Mouse (Mus musculus) heart, embryonic 12.5 days (tissue): ENCODE measurements around the gene Gad1. TPM values are rescaled to one million over a fixed set of nuclear protein-coding genes. Genes with fewer than 3 reads are reported as not detected.

Experiments used
- ATAC-seq: fragments of 200-750 bp; cut with Nextera tagmentation; 2 replicates; pipeline ENCODE4 v1.8.0; 2017; ENCODE audit warnings: moderate TSS enrichment, moderate library complexity; ENCODE audit not compliant: insufficient number of reproducible peaks, low FRiP score
- H3K27ac ChIP-seq: fragments of 300-500 bp; sonication (generic); 2 replicates; pipeline ENCODE4 v1.5.1; 2016; ENCODE audit warnings: mild to moderate bottlenecking, moderate library complexity; ENCODE audit not compliant: poor library complexity, severe bottlenecking
- H3K27me3 ChIP-seq: fragments of 300-500 bp; sonication (generic); replicated peaks from 2 replicates; pipeline ENCODE4 v1.6.1; 2016; ENCODE audit warnings: mild to moderate bottlenecking, moderate library complexity
- H3K36me3 ChIP-seq: fragments of 300-500 bp; sonication (generic); 2 replicates; pipeline ENCODE4 v1.6.1; 2016; ENCODE audit warnings: mild to moderate bottlenecking, moderate library complexity
- H3K4me1 ChIP-seq: fragments of 300-500 bp; sonication (generic); replicated peaks from 2 replicates; pipeline ENCODE4 v1.6.1; 2016; ENCODE audit warnings: mild to moderate bottlenecking
- H3K4me2 ChIP-seq: fragments of 300-500 bp; sonication (generic); 2 replicates; pipeline ENCODE4 v1.6.1; 2016; ENCODE audit warnings: mild to moderate bottlenecking, moderate library complexity
- H3K4me3 ChIP-seq: fragments of 300-500 bp; sonication (generic); 2 replicates; pipeline ENCODE4 v1.5.1; 2016; ENCODE audit warnings: mild to moderate bottlenecking
- H3K9ac ChIP-seq: fragments of 300-500 bp; sonication (generic); 2 replicates; pipeline ENCODE4 v1.6.1; 2016; ENCODE audit warnings: mild to moderate bottlenecking, moderate library complexity
- H3K9me3 ChIP-seq: fragments of 300-500 bp; sonication (generic); replicated peaks from 2 replicates; pipeline ENCODE4 v1.6.1; 2016; ENCODE audit warnings: mild to moderate bottlenecking, moderate library complexity
- WGBS: fragments of 180-500 bp; shearing (Covaris S2); methylation state at CpG from one replicate; pipeline ENCODE4 v1.1.7; 2016; 5-methylcytosine and 5-hydroxymethylcytosine counted together
- polyA plus RNA-seq: library from polyadenylated mRNA; unstranded; fragments of >200 nt; fragmentation: Nextera tagmentation; extraction: Ambion mirVana; gene quantifications from 2 replicates; pipeline ENCODE4 v1.2.1, GENCODE M21; 2016

Gene Gad1
- polyA plus RNA-seq, 1 experiment from 2014 or later = 0.33 TPM

DNA sequence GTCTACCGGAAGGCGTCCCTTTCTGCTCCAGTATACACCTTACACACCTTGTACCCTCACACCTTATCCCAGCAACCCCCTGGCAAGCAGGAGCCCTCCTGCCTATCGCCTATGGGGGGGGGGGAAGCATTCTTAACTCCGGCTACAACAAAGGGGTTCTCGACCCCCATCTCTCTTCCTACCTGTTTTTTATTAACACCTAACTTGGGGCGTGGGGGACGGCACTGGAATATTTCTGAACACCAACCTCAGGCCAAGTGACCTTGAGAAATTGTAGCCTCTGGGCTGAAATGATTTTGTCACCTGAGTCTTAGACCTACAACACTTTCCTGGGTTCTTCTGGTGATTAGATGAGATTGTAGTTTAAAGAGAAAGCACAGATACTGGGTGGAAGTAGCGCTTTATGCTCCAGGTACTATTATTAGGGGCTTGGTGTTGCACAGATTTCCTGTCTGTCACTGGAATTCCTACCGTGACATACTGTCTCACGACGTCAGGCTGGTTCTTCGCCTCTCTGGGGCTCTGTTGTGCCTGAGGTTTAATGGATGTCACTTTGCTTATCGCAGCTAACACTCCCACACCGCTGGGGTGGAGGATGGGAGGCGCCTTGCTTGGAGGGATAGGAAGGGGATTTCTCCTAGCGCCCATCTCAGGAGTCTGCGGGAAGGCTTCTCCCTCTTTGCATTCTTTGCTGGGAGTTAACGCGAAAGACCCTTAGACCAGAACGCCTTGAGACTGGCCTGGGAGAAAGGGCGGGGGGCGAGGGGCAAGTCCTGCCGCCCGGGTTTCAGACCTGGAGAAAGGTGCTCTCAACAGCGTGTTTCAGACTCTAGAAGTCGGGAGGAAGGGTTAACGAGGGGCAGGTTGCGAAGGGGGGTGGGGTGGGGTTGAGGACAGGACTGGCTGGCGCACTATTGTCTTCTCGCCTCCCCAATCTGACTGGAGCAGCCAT lies 13.1 kb downstream of the Gad1 start:
- 3% methylated on average over 30 of the region's 30 CpGs for WGBS
- Histone ChIP-seq H3K36me3 (no peaks in the 10 kb centered on the region), H3K27me3 (peaks cover 90% of the 10 kb centered on the region), H3K9ac (peak overlapping the region; percentile 13; the same call in 1 of the 2 replicates), H3K4me2 (peak overlapping the region; percentile 95), H3K4me1 (peaks cover 66% of the 10 kb centered on the region), H3K9me3 (no peaks in the 10 kb centered on the region), H3K4me3 (peak overlapping the region; percentile 53), H3K27ac (no peak overlapping the region)
- ATAC-seq = no peak

DNA sequence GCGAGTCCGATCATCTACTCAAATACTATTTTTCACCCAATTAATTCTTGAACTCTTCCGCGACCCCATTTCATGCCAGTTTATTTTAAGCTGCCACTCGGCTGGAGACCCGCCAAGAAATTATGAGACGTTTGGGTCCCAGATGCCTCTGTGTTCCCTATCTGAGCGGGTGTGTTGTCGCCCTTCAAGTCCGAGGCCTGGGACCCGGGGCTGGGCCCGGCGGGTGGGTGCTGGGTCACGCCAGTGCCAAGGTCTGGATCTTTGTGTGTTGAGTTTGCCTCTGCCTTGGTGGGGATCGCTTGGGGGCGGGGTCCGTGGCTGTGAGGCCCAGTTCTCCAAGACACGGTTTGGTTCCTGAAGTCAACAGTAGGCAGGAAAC lies 13.7 kb downstream of the Gad1 start:
- H3K4me1 ChIP-seq = peaks cover 66% of the 10 kb centered on the region
- ATAC-seq = no peak

DNA sequence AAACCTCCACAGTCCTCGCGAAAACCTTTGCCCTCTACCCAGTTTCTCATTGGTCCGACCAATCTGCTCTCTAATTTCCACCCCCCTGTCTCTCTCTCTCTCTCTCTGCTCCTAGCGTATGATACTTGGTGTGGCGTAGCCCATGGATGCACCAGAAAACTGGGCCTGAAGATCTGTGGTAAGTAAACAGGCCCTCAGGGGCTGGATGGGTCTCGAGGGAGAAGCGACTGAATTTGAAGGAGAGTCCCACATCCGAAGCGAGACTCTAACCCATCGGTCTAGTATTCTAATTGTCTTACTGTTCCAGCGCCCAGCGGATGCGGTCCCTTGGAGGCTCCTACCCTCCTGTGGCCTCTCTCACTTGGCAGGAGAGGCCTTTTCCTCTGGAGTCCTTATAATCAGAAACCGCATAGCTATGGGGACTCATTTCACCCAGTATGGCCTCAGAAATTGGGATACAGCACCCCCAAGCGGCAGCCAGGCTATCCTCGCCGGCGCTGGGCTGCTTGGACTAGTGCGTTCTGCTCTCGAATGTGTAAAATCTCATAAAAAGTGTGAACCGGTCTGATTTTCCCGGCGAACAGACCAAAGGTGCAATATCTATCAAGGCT lies 14.3 kb downstream of the Gad1 start:
- ATAC-seq = no peak
- H3K4me3 ChIP-seq = peak overlapping the region; percentile 53
- 7% methylated on average over 23 of the region's 23 CpGs for WGBS

More for the DNA sequence above, 13.7 kb downstream of the Gad1 start:
- no peaks in the 10 kb centered on the region for H3K9me3 ChIP-seq
- 4% methylated on average over 18 of the region's 18 CpGs for WGBS
- no peak overlapping the region for H3K9ac ChIP-seq
- H3K27me3 ChIP-seq = peaks cover 90% of the 10 kb centered on the region
- no peak overlapping the region for H3K27ac ChIP-seq
- H3K36me3 ChIP-seq = no peaks in the 10 kb centered on the region
- H3K4me2 ChIP-seq = peak overlapping the region; percentile 95
- H3K4me3 ChIP-seq = peak overlapping the region; percentile 53

DNA sequence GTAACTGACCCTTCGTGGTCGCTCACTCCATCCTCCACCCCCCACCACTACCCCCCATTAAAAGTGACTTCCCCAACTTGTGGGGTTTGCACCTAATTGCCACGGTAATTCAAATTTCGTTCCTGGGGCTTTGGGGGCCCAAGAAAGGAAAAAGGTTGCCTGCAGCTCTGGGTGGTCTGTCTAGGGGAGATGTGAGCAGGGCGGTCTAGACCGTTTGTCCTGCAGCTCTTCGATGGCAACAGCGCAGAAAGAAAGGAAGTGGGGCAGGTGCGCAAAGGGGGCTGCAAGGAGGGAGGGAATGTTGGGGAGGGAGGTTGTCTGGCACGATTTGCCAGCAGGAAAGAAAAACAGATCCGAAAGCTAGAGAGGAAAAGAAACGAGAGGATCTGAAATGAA lies 14.8 kb downstream of the Gad1 start:
- Histone ChIP-seq H3K36me3 (no peaks in the 10 kb centered on the region), H3K4me1 (peaks cover 57% of the 10 kb centered on the region), H3K4me2 (peak overlapping the region; percentile 95), H3K9me3 (no peaks in the 10 kb centered on the region), H3K4me3 (peak overlapping the region; percentile 53), H3K27ac (no peak overlapping the region), H3K9ac (peak overlapping the region; percentile 60; the same call in 1 of the 2 replicates), H3K27me3 (peaks cover 91% of the 10 kb centered on the region)
- no peak for ATAC-seq
- 1% methylated on average over 12 of the region's 12 CpGs for WGBS

More for the DNA sequence above, 14.3 kb downstream of the Gad1 start:
- Histone ChIP-seq H3K9ac (no peak overlapping the region; the same call in 1 of the 2 replicates), H3K9me3 (no peaks in the 10 kb centered on the region), H3K27ac (no peak overlapping the region), H3K36me3 (no peaks in the 10 kb centered on the region), H3K4me2 (peak overlapping the region; percentile 95), H3K4me1 (peaks cover 62% of the 10 kb centered on the region), H3K27me3 (peaks cover 91% of the 10 kb centered on the region)

DNA sequence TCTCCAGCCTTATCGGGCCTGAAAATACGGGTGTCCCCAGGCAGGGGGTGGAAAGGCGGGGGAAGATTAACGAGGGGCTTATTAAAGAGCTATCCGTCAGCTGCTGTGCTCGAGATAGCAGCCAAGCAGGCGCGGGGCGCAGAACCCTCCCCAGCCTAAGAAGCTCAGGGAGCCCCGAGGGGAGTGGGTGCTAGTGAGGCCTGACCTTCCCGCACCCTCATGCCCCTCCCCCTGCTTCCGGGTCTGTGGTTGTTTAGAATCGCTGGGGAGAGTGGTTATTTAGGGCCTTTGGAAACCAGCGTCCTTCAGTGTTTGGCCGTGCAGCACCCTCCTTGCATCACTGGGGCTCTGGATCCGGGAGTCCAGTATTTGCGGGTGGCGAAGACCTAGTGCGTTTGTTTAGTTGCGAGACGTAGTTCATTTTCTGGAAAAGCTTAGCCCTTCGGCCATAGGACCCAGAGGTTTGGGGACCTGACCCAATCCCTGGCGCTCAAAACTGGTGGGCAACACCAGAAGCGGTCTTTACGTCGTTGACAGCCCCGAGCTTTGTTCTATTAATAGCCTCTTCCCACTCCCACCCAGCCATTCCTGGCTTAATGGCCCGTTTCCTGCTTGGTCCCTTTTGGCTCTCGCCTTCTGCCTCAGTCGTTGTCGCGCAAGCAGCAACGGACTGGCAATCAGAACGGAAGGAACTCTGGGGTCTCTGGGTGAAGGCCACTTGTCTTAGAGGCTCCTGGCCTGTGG lies 15.5 kb downstream of the Gad1 start:
- Histone ChIP-seq H3K4me1 (peaks cover 51% of the 10 kb centered on the region), H3K9ac (peak overlapping the region; percentile 60), H3K4me3 (peak overlapping the region; percentile 53), H3K27me3 (peaks cover 90% of the 10 kb centered on the region), H3K4me2 (peak overlapping the region; percentile 95), H3K9me3 (no peaks in the 10 kb centered on the region), H3K27ac (no peak overlapping the region), H3K36me3 (no peaks in the 10 kb centered on the region)
- no peak for ATAC-seq
- under 1% methylated on average over 34 of the region's 34 CpGs for WGBS

DNA sequence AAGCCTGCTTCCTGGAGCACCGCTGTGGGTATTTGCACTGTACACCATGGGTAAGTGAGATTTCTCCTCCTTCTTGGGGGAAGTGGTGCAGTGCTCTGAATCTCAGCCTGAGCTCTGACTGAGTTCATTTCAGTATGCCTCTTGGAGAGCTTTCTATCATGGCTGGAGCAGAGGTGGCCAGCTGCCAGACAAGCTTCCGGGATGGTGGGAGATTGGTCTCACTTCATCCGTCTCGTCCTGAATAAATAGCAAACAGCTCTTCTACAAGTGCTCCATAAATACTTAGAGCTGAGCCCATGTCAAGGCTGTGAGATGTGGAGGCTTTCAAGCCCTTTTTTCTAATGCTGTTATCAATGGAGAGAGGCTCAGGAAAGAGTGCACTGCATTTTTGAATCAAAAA lies 18.8 kb downstream of the Gad1 start:
- WGBS = 54% methylated on average over 4 of the region's 4 CpGs
- no peak for ATAC-seq
- Histone ChIP-seq H3K9ac (no peak overlapping the region), H3K4me3 (no peak overlapping the region), H3K27ac (no peak overlapping the region), H3K27me3 (peaks cover 71% of the 10 kb centered on the region), H3K4me2 (no peak overlapping the region), H3K4me1 (peaks cover 24% of the 10 kb centered on the region), H3K36me3 (no peaks in the 10 kb centered on the region), H3K9me3 (no peaks in the 10 kb centered on the region)

DNA sequence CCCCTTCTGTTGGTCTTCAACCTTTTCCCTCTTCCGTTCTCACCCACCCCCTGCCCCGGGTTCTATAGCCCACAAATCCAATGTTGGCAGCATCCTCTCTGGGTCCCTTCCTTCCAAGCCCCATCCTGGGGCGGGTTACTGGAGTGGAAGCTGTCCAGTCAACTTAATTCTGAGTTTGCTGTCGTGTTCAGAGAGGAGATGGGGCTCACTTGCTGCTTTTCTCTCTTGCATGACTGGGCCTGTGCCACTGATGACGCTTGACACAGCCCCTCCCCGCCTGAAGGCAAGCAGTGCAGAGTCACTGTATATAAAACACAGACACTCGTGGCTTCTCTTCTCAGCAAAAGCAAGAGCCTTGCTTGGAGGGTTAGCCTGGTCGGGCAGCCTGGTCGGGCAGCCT lies 19.4 kb downstream of the Gad1 start:
- Histone ChIP-seq H3K27me3 (peaks cover 66% of the 10 kb centered on the region), H3K9me3 (no peaks in the 10 kb centered on the region), H3K4me3 (no peak overlapping the region), H3K4me2 (no peak overlapping the region), H3K9ac (no peak overlapping the region), H3K36me3 (no peaks in the 10 kb centered on the region), H3K27ac (no peak overlapping the region), H3K4me1 (peaks cover 19% of the 10 kb centered on the region)
- ATAC-seq = no peak
- WGBS = 51% methylated on average over 9 of the region's 9 CpGs

DNA sequence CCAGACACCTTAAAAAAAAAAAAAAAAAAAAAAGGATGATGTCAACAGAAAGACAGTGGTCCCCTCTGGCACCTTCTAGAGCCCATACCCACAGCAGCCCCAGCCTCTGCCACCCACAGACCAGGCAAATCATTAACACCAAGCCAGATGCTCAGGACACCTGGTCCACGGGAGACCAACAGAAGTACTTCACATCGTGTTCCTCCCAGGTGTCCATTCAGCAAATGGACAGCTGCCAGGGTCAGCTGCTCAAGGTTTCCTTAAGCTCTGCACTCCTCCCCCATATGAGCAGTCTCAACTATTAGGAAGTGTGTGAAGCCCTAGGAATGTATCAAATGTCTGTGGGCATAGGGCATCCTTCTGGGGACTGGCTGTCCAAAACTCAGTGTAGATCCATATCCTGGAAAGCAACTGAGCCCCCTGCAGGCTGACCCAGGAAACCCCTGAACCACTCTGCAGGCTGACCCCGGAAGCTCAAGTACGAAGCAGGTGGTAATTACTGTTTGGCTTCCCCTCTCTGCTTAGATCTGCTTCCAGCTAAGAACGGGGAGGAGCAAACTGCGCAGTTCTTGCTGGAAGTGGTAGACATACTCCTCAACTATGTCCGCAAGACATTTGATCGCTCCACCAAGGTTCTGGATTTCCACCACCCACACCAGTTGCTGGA lies 20.8 kb downstream of the Gad1 start:
- peaks cover 4% of the 10 kb centered on the region; the same call in 1 of the 2 replicates for H3K4me1 ChIP-seq
- WGBS = 68% methylated on average over 8 of the region's 8 CpGs
- H3K4me3 ChIP-seq = no peak overlapping the region
- ATAC-seq = no peak
- H3K9ac ChIP-seq = no peak overlapping the region
- H3K27ac ChIP-seq = no peak overlapping the region
- H3K9me3 ChIP-seq = no peaks in the 10 kb centered on the region
- H3K36me3 ChIP-seq = no peaks in the 10 kb centered on the region
- peaks cover 58% of the 10 kb centered on the region for H3K27me3 ChIP-seq
- no peak overlapping the region for H3K4me2 ChIP-seq

DNA sequence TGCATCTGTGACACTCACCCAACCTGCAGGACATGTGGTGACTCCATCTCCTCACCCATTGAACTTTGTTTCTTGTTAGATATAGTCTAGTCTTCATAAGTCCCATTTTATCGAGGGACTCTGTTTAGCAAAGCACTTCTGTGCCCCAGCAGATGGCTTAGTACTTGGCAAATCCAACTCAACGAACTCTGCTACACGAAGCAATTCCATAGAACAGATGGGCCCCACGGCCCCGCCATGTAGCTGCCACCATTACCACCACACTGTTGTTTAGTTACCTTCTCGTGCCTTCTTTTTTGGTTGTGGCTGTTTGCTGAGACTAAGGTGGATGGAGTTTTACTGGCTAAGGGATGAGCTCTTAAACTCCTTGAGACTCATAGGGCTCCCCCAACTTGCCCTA lies 35.3 kb downstream of the Gad1 start:
- Histone ChIP-seq H3K36me3 (no peaks in the 10 kb centered on the region), H3K27me3 (no peaks in the 10 kb centered on the region), H3K9ac (no peak overlapping the region), H3K4me1 (no peaks in the 10 kb centered on the region), H3K4me3 (no peak overlapping the region), H3K9me3 (no peaks in the 10 kb centered on the region), H3K27ac (no peak overlapping the region), H3K4me2 (no peak overlapping the region)
- WGBS = 83% methylated on average over 6 of the region's 6 CpGs
- ATAC-seq = no peak

DNA sequence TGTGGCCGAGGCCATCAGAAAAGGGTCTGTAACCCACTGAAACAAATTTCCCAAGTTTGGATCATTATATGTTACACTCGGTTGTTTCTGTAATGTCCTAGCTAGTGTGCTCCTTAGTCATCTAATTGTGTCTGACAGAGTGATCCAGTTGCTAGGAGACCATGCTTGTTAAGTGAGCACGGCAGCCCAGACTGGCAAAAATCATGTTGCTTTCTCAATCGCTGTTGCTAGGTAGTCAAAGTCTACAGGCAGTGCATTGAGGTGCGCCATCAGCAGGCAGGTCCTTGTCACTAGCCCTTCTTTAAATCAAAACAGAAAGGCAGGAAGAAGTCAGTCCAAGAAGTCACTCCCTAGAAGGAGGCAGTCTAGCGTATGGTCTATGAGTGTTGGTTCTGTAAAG lies 39.6 kb downstream of the Gad1 start:
- Histone ChIP-seq H3K36me3 (no peaks in the 10 kb centered on the region), H3K4me1 (no peaks in the 10 kb centered on the region), H3K27me3 (no peaks in the 10 kb centered on the region), H3K9me3 (no peaks in the 10 kb centered on the region), H3K27ac (no peak overlapping the region), H3K4me3 (no peak overlapping the region), H3K9ac (no peak overlapping the region), H3K4me2 (no peak overlapping the region)
- WGBS = 76% methylated on average over 6 of the region's 6 CpGs
- no peak for ATAC-seq
